Mouse (Mus musculus): ENCODE measurements around the gene Hist2h2ab. TPM values are rescaled to one million over a fixed set of nuclear protein-coding genes. Genes with fewer than 3 reads are reported as not detected.
A peak's percentile ranks its signal among the peaks of the same experiment; 100 is the strongest.
"Not testable (repeated sequence)": the region's sequence is repeated elsewhere in the genome, so short reads cannot be mapped to it uniquely, and the experiment has no call there.

Hist2h2ab gene
- 0.85 TPM in 1 of 2 replicates, not detected in the other for polyA plus RNA-seq (2015; fragmentation: Nextera tagmentation; extraction: Ambion mirVana)

DNA sequence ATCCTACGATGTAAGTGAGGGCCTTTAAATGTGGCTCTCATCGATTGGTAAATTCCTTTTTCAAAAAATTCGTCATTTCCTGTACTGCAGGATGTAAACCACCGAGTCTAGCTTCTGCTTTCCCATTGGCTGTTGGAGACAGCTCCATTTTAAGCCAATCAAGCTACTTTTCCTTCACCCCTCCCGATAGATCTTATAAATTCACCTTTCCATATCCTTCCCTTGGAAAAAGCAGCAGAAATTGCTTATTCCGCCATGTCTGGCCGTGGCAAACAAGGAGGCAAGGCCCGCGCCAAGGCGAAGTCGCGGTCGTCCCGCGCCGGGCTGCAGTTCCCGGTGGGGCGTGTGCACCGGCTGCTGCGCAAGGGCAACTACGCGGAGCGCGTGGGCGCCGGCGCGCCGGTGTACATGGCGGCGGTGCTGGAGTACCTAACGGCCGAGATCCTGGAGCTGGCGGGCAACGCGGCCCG is at the start of gene Hist2h2ab, which contains the start of gene Bola1:
Gene Hist2h2ab (plus strand): TSS at position 205 of the 470 bp plus-strand sequence.
Gene Bola1 (minus strand): TSS at position 49 of the 470 bp plus-strand sequence.
- Histone ChIP-seq H3K4me2 (peak within 1 kb of the TSS; percentile 92), H3K27me3 (no peaks in the 10 kb centered on the region), H3K4me3 (replicated peaks) (peak within 1 kb of the TSS; percentile 72), H3K4me1 (replicated peaks) (peaks cover 58% of the 10 kb centered on the region), H3K36me3 (no peaks in the 10 kb centered on the region), H3K9me3 (replicated peaks) (no peaks in the 10 kb centered on the region), H3K9ac (peak within 1 kb of the TSS; percentile 95), H3K27ac (peak within 1 kb of the TSS; percentile 100)
- peak; percentile 64 for ATAC-seq (ENCODE audit: low read depth)
- WGBS (ENCODE audit: insufficient replicate concordance) = 0% methylated on average over 37 of the region's 37 CpGs
- DNase-seq = peak; percentile 75

DNA sequence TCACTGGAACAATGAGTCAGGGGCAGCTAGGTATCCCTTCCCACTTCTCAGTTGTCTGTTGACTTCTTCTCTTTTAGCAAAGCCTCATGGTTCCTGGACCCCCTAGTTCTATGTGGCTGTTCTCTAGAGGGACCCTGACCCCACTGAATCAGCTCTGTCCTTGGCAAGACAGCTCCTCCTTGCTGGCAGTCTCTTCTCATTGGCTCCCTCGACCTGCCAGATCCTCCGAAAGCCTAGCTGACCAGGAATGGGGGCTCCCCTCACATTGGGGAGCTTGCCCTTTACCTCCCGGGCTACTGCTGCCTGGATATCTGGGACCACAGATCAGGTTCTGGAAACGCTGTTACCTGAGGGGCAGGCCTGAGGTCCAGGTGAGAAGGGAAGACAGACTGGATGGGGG is 49.4 kb upstream of the Hist2h2ab start:
- no peak for DNase-seq
- Histone ChIP-seq H3K4me3 (replicated peaks) (no peak overlapping the region), H3K27ac (0 out of 2 replicates have a peak overlapping the region, but pooled peaks have one; percentile 96), H3K36me3 (peaks cover 20% of the 10 kb centered on the region), H3K27me3 (no peaks in the 10 kb centered on the region), H3K9ac (0 out of 2 replicates have a peak overlapping the region, but pooled peaks have one; percentile 88), H3K9me3 (replicated peaks) (no peaks in the 10 kb centered on the region), H3K4me2 (no peak overlapping the region), H3K4me1 (replicated peaks) (peaks cover 53% of the 10 kb centered on the region)
- ATAC-seq (ENCODE audit: low read depth) = no peak
- 74% methylated on average over 4 of the region's 4 CpGs for WGBS (ENCODE audit: insufficient replicate concordance)

DNA sequence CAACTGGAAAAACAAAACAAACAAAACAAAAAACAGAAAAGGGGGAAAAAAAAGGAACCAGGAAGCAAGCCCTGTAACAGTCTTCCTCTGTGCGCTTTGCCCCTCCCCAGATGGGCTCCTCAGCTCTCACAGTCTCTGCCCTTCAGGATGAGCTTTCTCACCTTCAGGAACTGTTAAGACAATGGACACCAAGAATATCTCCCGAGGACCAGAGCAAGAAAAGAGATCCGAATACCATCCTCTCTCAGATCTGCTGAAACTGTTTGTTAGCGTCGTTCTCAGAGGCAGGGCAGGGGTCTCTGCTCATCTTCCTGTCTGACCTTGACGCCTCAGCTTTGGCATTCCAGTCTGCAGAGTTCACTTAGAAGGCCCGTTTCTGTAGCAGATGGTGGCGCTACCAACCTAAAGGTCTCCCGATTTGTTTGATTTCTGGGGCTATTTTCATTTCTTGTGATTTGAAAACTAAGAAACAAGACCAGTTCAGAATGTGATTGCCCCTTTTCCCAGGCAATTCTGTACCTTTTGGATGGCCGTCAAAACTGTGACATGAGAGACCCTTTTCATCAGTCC is 48.6 kb upstream of the Hist2h2ab start:
- no peak for ATAC-seq (ENCODE audit: low read depth)
- Histone ChIP-seq H3K27ac (peak overlapping the region; percentile 96), H3K4me2 (peak overlapping the region; percentile 85), H3K4me1 (replicated peaks) (peaks cover 54% of the 10 kb centered on the region), H3K27me3 (no peaks in the 10 kb centered on the region), H3K4me3 (replicated peaks) (peak overlapping the region; percentile 90), H3K9me3 (replicated peaks) (no peaks in the 10 kb centered on the region), H3K36me3 (peaks cover 28% of the 10 kb centered on the region), H3K9ac (peak overlapping the region; percentile 88)
- DNase-seq = no peak
- 41% methylated on average over 10 of the region's 10 CpGs for WGBS (ENCODE audit: insufficient replicate concordance)

DNA sequence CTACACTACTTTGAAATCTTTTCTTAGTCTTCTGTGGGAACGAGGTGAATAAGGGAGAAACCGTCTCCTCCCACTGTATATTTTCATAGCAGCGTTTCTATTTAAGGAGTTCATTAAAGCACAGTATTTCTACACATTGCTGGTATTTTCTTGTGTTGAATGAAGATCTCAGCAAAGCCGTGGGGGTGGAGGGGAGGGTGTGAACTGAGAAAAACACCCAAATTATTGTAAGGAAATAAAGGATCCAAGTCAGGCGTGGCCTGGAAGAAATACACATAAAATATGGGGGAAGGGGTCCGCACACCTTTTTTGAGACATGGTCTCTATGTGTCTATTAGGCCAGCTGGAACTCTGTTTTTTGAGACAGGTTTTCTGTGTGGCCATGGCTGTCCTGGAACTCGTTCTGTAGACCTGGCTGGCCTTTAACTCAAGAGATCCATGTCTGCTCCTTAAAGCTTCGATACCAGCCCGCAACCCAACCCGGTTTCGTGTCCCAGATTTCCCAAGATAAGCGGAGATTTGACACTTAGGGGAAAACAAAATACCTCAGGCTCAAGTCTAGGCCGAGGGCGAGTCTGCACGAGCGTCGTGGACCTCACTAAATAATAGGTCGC is 48.0 kb upstream of the Hist2h2ab start:
- DNase-seq = no peak
- 14% methylated on average over 18 of the region's 18 CpGs for WGBS (ENCODE audit: insufficient replicate concordance)

DNA sequence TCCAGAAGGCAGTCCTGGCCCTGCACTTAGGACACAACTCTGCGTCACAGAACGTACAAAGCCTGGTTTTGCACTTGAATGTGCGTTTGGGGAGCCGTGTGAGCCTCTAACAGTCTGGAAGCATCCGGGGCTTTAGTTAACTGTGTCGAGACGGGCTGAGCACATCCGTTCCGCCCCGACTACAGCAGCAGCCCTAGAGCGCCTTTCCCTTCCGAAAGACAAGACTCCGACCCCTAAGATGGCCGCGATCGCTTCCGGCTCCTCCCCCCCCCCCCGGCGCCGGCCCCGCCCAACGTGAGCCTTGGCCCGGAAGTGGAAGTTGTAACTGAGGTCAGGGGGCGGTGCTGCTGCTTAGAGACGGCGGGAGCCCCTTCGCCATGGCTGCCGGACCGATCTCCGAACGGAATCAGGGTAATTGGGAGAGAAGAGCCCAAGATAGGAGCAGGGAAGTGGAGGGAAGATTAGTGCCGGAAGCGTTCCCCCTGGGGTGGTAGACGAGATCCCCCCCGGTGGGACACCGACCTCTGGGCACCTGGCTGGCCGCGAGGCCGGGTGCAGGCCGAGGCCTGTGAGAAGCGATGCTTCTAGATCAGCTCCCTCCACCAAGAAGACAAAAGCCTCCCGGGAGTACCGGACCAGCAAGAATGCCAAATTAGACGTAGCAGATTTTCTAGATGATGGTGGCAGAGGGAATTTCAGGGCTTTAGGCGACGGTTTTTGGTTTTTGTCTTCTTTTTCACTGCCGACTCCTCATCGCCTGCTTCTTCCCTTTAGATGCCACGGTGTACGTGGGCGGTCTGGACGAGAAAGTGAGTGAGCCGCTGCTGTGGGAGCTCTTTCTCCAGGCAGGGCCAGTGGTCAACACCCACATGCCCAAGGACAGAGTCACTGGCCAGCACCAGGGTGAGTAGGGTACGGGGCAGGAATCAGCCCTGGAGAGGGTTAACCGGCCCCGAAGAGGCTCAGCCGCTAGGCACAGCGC is 47.2 kb upstream of the Hist2h2ab start, which contains the start of gene Sf3b4:
Gene Sf3b4 (plus strand): TSS at position 136 of the 982 bp plus-strand sequence.
- H3K4me2 ChIP-seq = peak within 1 kb of the TSS; percentile 85
- H3K4me3 ChIP-seq (replicated peaks) = peak within 1 kb of the TSS; percentile 90
- peak within 1 kb of the TSS; percentile 96 for H3K27ac ChIP-seq
- H3K36me3 ChIP-seq = peaks cover 41% of the 10 kb centered on the region
- no peaks in the 10 kb centered on the region for H3K9me3 ChIP-seq (replicated peaks)
- under 1% methylated on average over 58 of the region's 58 CpGs for WGBS (ENCODE audit: insufficient replicate concordance)
- DNase-seq (peak; percentile 73), ATAC-seq (ENCODE audit: low read depth) (peak; percentile 92)
- peak within 1 kb of the TSS; percentile 88 for H3K9ac ChIP-seq
- peaks cover 61% of the 10 kb centered on the region for H3K4me1 ChIP-seq (replicated peaks)
- no peaks in the 10 kb centered on the region for H3K27me3 ChIP-seq

More for the DNA sequence above, 48.0 kb upstream of the Hist2h2ab start:
- Histone ChIP-seq H3K36me3 (peaks cover 34% of the 10 kb centered on the region), H3K9ac (peak overlapping the region; percentile 88), H3K4me1 (replicated peaks) (peaks cover 60% of the 10 kb centered on the region), H3K27me3 (no peaks in the 10 kb centered on the region), H3K4me2 (peak overlapping the region; percentile 85), H3K27ac (peak overlapping the region; percentile 96), H3K9me3 (replicated peaks) (no peaks in the 10 kb centered on the region), H3K4me3 (replicated peaks) (peak overlapping the region; percentile 90)
- ATAC-seq (ENCODE audit: low read depth) = no peak

DNA sequence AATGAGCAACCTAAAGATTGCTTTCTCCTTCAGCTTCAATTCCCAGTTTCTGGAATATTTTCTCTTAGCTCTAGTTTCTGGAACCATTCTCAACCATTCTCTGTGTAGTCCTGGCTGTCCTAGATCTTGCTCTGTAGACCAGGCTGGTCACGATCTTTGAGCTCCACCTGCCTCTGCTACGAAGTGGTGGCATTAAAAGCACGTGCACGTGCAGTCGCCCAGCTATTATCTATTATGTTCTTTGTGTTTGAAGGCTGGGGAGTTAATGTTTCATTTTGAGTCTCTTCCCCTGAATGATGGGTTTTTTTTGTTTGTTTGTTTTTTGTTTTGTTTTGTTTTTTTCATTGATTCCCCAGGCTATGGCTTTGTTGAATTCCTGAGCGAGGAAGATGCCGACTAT is 46.5 kb upstream of the Hist2h2ab start:
- Histone ChIP-seq H3K4me3 (replicated peaks) (peak overlapping the region; percentile 90), H3K36me3 (peaks cover 48% of the 10 kb centered on the region), H3K27ac (peak overlapping the region; percentile 96), H3K4me2 (peak overlapping the region; percentile 85), H3K9ac (peak overlapping the region; percentile 88), H3K4me1 (replicated peaks) (peaks cover 60% of the 10 kb centered on the region), H3K9me3 (replicated peaks) (no peaks in the 10 kb centered on the region), H3K27me3 (no peaks in the 10 kb centered on the region)
- ATAC-seq (ENCODE audit: low read depth) (no peak), DNase-seq (no peak)
- 22% methylated on average over 7 of the region's 7 CpGs for WGBS (ENCODE audit: insufficient replicate concordance)

DNA sequence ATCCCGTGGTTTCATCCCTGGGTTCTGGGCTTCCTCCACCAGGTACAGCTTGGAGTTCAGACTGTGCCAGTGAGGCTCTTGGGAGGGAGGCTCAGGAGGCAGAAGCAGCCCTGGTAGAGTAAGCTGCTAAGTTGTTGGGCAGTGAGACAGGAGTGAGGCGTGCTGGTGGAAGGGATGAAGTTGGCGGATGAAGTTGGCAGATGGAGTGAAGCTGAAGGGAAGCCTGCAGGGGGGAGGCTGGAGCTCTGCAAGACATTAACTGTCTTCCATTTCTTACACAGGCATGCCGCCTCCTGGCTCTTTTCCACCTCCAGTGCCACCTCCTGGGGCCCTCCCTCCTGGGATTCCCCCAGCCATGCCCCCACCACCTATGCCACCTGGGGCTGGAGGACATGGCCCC is 45.6 kb upstream of the Hist2h2ab start:
- 77% methylated on average over 4 of the region's 4 CpGs for WGBS (ENCODE audit: insufficient replicate concordance)
- H3K9ac ChIP-seq = peak overlapping the region; percentile 62
- peak overlapping the region; percentile 85 for H3K4me2 ChIP-seq
- H3K36me3 ChIP-seq = peaks cover 55% of the 10 kb centered on the region
- peak overlapping the region; percentile 90 for H3K4me3 ChIP-seq (replicated peaks)
- DNase-seq; H3K27ac ChIP-seq; H3K27me3 ChIP-seq; ATAC-seq (ENCODE audit: low read depth); H3K9me3 ChIP-seq (replicated peaks): not testable (repeated sequence)
- H3K4me1 ChIP-seq (replicated peaks) = peaks cover 53% of the 10 kb centered on the region

DNA sequence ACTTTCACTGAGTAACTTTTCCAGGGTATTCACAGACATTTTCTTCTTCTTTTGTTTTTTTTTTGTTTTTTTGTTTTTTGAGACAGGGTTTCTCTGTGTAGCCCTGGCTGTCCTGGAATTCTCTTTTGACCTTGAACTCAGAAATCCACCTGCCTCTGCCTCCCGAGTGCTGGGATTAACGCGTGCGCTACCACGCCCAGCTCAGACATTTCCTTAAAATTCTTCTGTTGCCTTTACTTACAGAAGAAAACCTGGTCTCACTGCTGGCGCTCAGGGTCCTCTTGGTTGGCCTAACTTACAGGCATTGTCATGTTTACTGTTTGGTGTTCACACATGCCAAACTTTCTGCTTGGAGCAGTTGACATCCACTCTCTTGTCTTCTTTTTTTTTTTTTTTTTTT is 44.4 kb upstream of the Hist2h2ab start:
- Histone ChIP-seq H3K9me3 (replicated peaks) (no peaks in the 10 kb centered on the region), H3K4me2 (no peak overlapping the region; the same call in 1 of the 2 replicates), H3K9ac (peak overlapping the region; percentile 62; the same call in 1 of the 2 replicates), H3K27me3 (no peaks in the 10 kb centered on the region), H3K36me3 (peaks cover 52% of the 10 kb centered on the region), H3K4me1 (replicated peaks) (peaks cover 49% of the 10 kb centered on the region), H3K27ac (no peak overlapping the region), H3K4me3 (replicated peaks) (no peak overlapping the region)
- WGBS (ENCODE audit: insufficient replicate concordance) = 85% methylated on average over 6 of the region's 6 CpGs
- DNase-seq (no peak), ATAC-seq (ENCODE audit: low read depth) (no peak)

DNA sequence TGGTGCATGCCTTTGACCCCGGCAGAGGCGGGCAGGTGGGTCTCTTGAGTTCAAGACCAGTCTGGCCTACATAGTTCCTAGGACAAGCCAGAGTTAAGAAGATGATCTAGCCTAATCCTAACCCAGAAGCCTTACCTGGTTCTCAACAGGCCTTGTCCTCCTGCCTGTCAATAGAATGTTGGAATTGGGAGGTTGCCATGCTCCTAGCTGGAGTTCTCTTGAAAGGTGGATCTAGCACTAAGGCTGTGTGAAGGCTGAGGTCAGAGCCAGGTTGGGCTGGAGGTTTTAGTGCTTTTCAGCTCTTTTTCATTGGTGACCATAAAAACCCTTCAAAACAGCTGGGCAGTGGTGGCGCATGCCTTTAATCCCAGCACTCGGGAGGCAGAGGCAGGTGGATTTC is 41.2 kb upstream of the Hist2h2ab start:
- peaks cover 43% of the 10 kb centered on the region for H3K4me1 ChIP-seq (replicated peaks)
- peaks cover 28% of the 10 kb centered on the region for H3K27me3 ChIP-seq
- H3K27ac ChIP-seq = no peak overlapping the region
- peaks cover 52% of the 10 kb centered on the region for H3K36me3 ChIP-seq
- DNase-seq = no peak
- 81% methylated on average over 4 of the region's 4 CpGs for whole genome bisulfite sequencing (ENCODE audit: insufficient replicate concordance)
- H3K9me3 ChIP-seq (replicated peaks) = no peaks in the 10 kb centered on the region
- no peak for ATAC-seq (ENCODE audit: low read depth)
- no peak overlapping the region for H3K4me2 ChIP-seq
- no peak overlapping the region for H3K4me3 ChIP-seq (replicated peaks)
- H3K9ac ChIP-seq = no peak overlapping the region

DNA sequence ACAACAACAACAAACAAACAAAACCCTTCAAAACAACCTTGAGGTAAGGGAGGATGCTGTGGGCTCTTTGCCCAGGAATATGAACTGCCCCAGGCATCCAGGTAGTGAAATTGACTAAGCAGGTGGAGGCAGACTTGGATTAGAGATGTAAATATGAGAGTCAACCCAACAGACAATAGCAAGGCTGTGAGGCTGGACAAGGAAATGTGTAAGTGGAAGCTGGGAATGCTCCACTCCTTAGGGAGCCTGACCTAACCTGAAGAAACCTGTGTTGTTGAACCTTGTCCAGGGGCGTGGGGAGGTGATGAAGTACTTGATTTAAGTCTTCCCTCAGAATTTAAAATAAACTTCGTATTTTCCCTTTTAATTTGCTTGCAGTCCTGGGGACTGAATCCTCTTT is 40.8 kb upstream of the Hist2h2ab start:
- H3K9me3 ChIP-seq (replicated peaks) = no peaks in the 10 kb centered on the region
- no peak overlapping the region for H3K9ac ChIP-seq
- H3K27ac ChIP-seq = no peak overlapping the region
- DNase-seq (no peak), ATAC-seq (ENCODE audit: low read depth) (no peak)
- peaks cover 48% of the 10 kb centered on the region for H3K36me3 ChIP-seq
- 77% methylated on average over 2 of the region's 2 CpGs for WGBS (ENCODE audit: insufficient replicate concordance)
- H3K4me3 ChIP-seq (replicated peaks) = no peak overlapping the region
- peaks cover 29% of the 10 kb centered on the region for H3K27me3 ChIP-seq
- peaks cover 38% of the 10 kb centered on the region for H3K4me1 ChIP-seq (replicated peaks)
- no peak overlapping the region for H3K4me2 ChIP-seq

DNA sequence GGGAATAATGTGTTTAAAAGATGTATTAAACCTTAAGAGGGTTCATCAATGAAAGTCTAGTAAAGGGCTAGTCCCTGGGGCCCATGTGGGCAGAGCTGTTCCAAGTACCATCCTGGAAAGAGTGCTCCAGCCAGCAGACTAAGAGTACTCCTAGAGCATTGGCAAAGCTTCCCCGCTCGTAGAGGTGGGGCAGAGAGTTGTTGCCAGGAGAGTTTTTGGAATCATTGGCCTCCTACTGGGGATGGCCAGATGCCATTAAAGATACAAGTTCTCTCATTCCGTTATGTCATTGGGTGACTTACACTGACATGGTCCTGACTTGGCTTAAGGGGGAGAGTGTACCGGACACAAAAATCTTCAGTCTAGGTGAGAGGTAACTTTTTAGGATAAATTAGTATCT is 40.1 kb upstream of the Hist2h2ab start:
- ATAC-seq (ENCODE audit: low read depth) (no peak), DNase-seq (no peak)
- Histone ChIP-seq H3K27ac (no peak overlapping the region), H3K4me1 (replicated peaks) (peaks cover 32% of the 10 kb centered on the region), H3K4me2 (no peak overlapping the region), H3K36me3 (peaks cover 42% of the 10 kb centered on the region), H3K9ac (no peak overlapping the region), H3K27me3 (peaks cover 32% of the 10 kb centered on the region), H3K9me3 (replicated peaks) (no peaks in the 10 kb centered on the region), H3K4me3 (replicated peaks) (no peak overlapping the region)
- 72% methylated on average over 4 of the region's 4 CpGs for WGBS (ENCODE audit: insufficient replicate concordance)

Data from liver, embryonic 13.5 days (tissue).